Mouse (Mus musculus): ENCODE measurements at regions not wholly inside any gene's neighbourhood (a gene's known extent, or its start where the extent isn't known, plus 50 kb on each side); places are given as distances from the start of the nearest gene placed in this dataset.
"Not testable (repeated sequence)": the region's sequence is repeated elsewhere in the genome, so short reads cannot be mapped to it uniquely, and the experiment has no call there.

DNA sequence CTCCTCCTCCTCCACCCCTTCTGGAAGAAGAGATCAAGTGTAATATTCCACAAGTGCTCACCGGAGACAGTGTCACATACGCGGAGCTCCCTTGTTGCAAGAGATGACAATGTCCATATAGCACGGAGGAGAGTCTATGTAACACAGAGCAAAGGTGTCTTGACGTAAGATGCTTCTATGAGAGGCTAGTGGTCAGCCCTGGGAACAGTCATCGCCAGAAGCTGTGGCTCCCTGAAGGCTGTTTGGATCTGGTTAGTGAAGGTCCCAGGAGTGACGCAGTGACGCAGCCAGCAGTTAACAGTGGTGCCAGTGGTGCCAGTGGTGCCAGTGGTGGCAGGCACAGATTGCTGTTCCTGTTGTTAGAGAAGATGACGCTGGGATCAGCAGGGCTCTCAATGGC lies 66.9 kb downstream of the Twistnb start:
- DNase-seq: no peak

DNA sequence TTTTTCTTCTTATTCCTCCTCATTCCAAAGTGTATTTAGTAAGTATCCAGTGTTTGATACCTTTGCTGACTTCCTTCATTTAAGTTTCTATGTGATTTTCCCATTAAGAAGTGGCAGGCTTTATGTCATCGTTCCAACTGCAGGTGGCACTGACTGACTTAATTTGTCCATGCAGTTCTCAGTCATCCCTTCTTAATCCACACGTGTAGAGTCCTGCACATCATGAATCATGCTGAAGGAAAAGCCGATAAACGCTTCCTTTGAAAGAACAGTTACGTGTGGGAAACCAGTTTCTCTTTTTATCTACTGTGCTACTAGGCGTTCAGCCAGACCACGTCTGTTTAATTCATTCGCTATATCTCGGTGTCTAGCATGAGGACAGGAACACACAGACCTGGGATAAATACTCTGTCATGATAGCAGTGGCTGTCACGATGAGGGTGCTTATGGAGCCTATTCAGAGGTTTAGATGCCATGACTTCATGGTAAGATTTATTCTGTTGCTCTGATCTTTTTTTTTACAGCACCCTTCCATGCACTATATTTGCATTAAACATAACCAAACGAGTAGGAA lies 68.0 kb downstream of the Twistnb start:
- DNase-seq: no peak

DNA sequence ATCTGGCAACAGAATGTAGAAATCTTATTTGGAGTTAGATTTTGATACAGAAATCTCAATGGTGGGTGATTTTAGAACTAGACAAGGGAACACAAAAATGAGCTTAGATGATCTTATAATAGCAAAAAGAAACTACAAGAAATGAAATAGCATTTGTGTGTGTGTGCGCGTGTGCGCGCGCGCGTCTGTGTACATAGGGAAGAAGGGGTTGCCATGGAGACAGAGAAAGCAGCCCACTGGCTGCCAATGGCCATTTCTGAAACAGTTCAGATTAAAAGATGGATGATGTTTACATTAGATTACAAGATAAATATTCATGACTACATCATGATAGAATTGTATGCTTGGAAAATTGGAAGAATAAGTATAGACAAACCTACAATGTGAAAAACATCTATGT lies 112.1 kb downstream of the Twistnb start:
- DNase-seq: no peak

DNA sequence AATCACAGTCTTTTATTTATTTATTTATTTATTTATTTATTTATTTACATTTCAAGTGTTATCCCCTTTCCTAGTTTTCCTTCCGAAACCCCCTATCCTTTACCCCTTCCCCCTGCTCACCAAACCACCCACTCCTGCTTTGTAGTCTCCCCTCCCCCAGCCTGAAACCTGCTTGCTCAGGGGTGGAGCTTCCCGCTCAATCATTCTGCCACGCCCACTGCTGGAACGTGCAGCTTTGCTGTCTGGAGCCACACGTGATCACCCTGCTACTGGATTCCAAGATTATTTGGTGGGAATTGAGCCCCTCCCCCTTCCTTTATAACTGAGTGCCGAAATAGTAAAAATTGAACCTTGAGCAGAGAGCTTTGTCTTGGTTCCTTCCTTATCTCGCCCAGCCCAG lies 122.2 kb downstream of the Twistnb start:
- not testable (repeated sequence) for DNase-seq

DNA sequence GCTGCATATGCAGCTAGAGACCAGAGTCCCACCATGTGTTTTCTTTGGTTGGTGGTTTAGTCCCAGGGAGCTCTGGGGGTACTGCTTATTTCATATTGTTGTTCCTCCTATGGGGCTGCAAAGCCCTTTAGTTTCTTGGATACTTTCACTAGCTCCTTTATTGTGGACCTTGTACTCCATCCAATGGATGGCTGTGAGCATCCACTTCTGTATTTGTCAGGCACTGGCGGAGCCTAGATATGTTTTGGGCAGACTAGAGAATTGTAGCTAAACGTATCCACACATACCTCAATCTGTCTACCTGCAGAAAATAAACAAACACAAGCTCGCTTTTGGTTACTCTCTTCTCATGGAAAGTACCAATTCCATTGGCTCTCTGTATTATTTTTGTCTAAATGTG lies 122.8 kb downstream of the Twistnb start:
- no peak for DNase-seq

DNA sequence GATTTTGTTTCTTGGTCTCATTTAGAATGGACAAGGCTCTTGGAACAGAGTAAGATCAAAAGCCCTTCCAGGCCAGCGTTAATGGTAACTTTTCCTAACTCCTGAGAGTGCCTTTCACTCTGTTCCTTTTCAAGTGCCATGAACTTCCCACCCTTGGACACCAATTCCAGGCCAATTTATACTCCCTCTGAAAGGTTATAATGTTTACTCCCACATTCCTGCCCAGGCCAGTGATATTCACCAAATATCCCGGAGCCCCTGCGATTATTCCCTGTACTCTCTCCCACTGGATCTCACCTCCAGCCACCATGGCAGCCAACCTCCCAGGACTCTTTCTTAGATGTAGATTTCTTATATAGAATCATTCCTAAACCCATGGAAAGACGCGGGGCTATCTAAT lies 123.2 kb downstream of the Twistnb start:
- DNase-seq: no peak

DNA sequence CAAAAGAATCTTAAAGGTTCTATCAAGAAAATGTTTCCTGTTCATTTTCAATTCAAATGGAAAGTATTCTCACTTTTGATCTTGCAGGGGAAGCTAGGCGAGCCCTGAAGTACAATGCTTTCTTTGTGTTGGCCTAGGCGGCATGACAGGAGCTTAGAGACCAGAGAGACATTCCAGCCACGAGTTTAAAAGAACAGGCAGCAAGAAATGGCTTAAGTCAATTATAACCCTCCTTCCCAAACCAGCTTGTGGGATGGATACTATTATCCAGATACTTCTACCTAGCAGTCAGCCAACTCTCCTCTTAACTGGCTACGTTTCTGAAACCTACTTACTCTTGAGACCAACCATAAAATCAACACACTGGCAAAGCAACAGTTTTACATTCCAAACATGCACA lies 124.3 kb downstream of the Twistnb start:
- DNase-seq: no peak

DNA sequence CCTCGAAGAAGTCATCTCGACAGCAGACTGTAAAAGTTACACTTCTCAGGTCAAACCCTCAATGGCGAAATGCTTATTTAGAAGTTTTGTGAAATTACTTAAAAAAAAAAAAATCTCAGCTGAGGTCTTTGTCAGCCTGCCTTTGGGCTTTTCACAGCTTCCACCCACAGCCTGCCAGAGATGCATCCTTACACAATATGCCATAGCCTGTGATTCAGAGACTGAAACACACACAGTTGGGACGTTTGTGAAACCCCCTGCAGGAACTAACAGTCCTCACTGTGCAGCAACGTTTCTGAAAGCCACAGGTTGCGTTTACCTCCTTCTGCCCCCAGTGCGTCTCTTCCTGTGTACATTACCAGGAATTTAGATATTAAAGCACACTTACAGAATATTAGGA lies 131.7 kb downstream of the Twistnb start:
- no peak for DNase-seq

DNA sequence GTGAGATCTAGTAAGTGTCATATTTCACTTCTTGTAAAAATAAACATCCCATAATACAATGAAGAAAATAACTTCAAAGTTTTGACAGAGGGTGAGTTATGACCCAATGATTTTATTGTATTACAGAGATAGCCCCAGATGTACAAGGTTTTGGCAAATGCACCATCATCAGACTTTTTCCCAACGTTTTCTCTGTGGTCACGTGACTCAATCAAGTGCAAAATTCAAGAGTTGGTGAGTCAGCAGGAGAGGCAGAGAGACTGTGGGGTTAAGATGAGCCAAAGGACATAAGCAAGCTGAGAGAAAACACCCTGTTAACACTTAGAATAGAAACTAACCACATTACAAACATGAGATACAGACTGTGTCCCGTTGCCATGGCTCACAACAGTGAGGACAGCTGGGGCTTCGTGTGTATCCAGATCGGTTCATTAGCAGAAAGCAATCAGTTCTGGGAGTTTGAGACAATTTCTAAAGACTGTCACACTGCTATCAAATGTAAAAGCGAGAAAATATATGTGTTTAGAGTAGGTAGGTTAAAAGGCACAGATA lies 148.5 kb downstream of the Twistnb start:
- no peak for DNase-seq

DNA sequence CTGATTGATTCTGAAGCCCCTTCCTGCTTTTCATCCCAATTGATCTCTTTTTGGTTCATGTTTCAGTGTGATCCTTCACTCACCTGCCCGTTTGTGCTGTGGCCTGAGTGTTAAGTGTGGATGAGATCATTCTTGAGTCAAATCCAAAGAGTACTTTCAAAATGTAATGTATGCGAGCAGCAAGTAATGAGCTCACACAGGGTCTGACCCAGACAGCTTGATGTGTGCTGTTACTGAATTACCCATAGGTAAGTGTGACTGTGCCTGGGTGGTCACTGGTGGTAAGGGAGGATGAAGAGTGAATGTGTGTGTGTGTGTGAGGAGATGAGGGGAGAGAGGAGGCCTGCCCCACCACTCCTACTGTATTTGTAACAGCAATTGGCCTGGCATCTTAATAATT lies 151.4 kb downstream of the Twistnb start:
- DNase-seq: no peak

DNA sequence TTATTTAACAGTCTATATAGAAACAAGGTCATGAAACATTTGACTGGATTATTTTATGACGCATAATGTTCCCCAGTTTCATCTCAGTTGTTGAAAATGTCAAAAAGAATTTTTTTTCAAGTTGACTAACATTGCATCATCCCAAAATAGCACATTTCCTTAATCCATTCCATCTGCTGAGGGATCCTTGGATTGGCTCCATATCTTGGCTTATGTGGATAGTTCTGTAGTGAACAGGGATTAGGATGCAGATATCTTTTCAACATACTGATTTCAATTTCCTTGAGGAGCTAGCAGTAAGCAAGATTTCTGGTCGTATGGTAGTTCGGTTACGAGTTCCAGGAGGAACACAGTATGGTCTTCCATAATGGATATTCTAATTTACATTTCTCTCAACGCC lies 161.6 kb downstream of the Twistnb start:
- no peak for DNase-seq

DNA sequence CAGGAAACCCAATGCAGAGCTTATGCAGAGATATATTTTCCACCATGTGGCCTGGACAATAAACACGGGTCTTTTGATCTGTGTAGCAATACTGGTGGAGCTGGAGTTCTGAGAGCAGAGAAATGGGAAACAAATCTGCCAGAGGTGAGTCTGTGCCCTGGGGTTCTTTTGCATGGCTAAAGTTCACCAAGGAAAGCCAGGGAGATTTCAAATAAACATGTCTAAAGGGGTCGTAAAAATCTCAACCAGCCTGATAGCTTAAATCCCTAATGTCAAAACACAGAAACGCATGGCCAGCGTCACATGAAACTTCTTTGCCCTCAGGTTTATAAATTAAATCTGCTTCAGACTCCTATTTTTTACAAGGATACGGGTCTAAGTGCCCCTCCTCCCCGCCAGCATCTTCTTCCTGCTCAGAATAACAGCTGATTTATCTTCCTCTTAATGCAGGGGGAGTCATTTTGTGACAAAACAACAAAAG lies 163.0 kb downstream of the Twistnb start:
- no peak for DNase-seq

DNA sequence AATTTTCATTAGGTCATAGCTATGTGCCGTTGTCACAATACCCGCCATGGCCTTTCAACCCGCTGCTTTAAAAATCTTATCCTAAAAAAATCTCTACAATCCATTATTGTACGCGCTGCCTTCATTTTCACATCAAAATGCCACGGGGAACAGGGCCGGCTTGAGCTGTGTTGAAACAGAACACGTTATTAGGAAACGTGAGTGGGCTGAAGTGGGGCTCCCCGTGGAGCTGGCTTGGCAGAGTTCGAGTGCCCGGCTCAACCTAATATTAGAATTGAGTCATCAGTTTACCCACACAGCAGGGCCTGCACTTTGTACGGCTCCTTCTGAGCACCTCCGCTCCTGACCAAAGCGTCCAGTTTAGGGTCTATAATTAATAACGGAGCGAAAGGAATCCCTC lies 163.5 kb downstream of the Twistnb start:
- DNase-seq: no peak

DNA sequence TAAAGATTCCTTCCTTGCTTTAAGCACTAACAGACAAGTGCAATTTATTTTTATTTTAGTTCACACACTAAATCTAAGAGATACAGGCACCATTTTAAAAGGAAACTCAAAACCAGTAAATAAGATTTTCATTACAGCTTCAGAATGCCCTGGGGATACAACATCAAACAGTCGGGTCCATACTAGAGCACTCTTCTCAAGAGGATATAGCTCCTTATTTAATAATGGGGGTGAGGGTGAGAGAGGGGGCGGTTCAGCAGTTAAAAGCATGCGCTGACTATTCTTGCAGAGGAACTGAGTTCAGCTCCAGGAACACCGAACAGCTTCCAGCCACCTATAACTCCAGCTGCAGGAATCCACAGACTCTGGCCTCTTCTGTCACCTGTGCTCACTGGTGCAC lies 164.2 kb downstream of the Twistnb start:
- DNase-seq: no peak

DNA sequence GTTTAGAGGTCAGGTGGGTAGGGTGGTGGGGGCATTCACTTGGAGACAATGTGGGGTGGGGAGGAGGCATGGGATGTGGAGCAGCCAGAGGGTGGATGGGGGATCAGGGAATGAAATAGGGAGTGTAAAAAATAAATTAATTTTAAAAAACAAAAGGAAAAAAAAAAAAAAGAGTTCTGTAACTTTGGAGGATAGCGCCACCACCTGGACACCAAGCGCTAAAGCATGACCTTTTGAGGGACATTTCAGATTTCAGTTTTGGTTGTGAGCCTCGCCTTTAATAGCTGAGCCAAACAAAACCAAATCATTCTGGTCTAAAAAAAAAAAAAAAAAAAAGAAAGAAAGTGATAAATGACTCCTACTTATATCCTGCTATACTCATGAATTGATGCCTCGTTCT lies 176.0 kb downstream of the Twistnb start:
- no peak for DNase-seq

DNA sequence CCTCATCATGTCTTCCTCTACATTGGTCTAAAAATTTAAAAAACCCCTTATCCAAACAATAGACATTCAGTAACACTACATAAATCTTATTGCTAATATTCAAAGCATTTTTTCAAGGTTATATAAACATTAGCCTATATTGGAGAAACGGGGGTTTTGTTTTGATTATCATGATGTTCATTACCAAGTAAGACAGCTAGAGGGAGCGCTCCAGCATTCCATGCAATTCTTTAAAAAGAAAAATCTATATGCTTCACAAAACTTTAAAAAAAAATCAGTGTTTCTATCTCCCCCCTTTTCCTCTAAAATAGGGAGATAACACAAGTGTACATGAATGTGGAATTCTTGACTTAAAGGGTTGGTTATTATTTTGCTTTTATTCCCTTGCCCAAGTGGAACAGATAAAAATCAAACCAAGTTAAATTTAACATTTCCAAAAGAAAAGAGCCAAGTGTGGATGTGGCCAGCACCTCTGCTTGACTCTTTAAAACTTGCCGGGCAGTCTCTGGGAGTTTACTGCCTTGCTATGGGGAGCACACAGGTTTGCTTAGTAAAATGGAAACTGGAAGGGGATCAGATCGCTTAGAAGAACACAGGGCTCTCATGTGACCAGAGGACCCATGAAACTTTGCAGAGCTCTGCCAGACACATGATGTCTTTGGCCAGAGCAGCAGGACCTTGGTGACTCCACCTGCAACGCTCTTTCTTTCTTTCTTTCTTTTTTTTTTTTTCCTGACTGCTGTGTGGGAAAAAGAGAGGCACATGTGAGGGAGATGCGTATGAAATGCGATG lies 178.6 kb downstream of the Twistnb start:
- no peak for DNase-seq

DNA sequence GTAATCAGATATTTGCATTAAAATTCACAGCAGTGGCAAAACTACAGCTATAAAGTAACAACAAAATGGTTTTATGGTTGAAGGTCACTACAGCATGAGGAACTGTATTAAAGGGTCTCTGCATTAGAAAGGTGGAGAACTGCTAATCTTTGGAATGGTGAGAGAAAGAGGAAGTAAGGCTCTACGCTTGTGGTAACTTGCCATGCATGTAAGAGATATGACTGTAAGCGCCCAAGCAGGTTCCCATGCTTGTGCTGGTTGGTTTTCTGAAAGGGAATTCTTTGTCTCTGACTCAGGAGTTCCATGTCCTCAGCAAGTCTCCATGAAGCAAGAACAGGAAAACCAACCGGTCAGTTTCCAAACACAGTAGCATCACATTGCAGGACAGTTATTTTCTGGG lies 182.9 kb downstream of the Twistnb start:
- no peak for DNase-seq

DNA sequence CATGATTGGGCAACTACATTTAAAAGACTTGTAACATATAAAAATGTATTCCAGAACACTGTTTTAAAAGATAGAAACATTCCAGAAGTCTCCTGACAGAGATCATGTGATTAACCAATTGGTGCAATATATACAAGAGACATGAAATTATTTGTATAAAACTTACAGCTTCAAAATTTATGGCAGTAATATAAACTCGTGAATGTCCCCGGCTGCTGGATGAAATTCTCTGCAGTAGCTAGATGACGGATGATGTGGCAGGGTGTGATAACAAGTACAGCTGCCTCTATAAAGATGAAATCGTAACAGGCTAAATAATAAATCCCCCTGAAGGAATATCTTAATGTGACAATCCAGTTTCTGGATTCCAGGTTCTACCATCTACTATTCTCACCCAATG lies 191.0 kb downstream of the Twistnb start:
- DNase-seq: no peak

DNA sequence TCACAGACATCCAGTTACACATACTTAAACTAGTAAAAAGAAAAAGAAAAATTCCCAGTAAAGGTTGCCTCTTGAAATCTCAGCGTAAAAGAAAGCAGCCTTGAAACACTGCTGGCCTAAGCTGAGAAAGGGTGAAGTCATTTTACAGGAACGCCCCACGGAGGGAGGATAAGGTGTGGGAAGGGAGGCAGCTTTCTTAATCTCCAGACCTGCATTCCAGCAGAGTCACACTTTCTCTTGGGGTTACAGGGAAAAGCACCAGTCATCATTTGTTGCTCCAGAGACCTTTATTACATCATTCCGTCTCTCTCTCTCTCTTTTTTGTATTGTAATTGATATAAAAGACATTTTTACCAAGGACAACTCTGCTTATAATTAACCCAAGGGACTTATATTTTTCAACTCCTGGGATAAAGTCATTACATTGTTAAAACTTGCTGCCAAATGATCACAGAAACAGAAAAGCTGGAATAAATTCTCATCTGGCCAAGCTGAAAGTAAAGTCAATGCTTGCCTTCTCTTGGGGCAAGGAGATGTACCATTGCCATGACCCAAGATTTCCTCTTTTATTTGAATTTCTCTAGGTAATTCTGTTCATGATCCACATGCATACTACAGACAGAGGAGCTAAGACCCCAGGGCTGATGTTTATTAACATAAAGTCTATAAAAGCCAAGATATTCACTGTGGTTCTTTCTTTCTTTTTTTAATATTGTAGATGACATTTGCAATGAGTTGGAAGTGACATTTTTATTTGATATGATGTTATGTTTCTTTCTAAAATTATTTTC lies 196.9 kb downstream of the Twistnb start:
- peak in 1 of 2 experiments; percentile 1 for DNase-seq

DNA sequence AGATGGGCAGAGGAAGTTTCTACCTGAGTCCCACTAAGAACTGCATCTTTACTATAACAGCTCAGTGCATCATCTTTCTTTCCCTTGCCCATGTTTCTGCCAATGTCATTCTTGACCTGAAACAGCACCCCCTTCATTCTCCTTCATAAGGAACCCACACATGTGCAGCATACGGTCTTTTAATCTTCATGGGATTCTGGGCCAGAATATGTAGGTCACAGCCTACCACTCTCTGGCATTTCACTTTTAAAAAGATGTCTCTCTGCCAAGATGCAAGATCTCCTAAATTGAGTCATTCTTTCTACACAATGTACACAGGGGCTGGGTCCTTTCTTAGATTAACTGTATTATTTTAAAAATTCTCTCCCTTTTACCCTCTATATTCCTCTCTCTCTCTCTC lies 223.2 kb downstream of the Twistnb start:
- no peak for DNase-seq

DNA sequence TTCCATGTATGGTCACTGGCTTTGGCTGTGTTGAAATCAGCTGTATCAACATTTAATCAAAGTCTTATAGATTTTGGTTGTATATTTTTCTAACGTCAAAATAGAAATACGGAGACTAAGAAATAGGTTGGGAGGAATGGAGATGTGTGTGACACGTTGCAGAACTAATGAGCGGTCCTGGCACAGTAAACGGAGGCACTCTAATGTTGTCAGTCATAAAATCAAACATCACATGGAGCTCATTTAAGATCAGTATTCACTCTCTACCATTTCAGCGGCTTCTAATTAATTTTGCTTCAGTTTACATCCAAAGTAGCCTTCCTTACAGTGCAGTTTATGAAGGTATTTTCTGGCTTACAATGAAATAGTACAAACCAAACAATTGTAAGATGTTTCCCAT lies 246.1 kb downstream of the Twistnb start:
- DNase-seq: no peak

DNA sequence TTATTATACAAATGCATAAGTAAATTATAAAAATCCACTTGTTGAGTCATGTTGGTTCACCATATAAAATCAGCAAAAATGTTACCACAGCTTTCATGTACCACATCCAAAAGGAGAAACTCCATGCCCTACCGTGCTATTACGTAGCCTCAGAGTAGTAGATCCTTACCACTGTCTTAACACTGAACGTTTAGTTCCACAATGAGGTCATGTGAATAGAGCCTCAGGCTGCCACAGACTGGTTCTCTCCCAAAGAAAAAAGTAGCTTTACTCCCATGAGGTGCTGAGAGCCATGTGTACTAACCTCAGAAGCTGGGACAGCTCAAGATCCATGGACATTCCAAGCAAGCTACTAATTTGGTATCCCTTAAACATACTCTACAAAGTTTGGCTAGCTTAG lies 235.4 kb upstream of the Ferd3l start:
- DNase-seq: no peak

DNA sequence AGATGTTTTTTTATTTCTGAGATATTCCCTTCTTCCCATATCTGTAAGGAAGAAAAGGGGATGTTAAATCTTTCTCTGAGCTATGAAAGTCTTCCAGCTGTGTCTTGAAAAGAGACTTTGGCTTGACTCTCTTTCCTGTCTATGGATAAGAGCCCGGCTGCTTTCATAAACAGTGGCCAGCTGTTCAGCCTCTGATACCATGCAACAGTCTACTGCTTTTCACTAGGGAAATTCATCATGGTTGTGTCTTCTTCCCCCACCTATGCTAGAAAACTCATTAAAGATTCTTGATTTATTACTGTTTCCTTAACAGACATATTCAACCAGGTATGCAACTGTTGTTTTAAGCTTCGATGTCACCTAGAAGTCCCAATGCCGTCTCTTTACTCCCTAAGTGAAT lies 213.8 kb upstream of the Ferd3l start:
- no peak for DNase-seq

DNA sequence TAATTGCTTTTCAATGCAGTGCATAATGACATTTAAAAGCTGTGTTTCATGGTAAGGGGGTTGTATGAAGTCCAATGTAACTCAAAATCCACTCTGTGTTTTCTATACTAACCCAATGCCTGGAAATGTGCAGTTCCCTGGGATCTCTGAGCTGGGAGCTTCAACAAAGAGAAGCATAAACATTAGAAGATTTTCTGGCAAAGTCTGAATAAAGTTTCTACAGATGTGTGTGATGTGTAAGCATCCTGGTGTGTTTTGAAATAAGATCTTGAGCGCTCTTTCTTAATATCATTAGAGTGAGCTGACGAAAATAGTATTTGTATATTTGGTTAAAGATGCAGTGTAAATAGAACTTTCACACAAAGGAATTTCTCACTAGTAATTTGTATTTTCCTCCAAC lies 212.2 kb upstream of the Ferd3l start:
- no peak for DNase-seq

Measured in kidney, postnatal 36 days (tissue).